Mouse (Mus musculus): ENCODE data around the gene Col6a4.

GRCm38 (mm10) chr9:106043921-106044503 lies 52.6 kb downstream of the Col6a4 start:
- TF ChIP-seq CTCF (IDR thresholded peaks at IDR 0.05; ENCODE audit: low read depth, low read length): no peak
- TF ChIP-seq POLR2A (IDR thresholded peaks at IDR 0.05; ENCODE audit: extremely low read depth, insufficient read depth, low read length): no peak

Data from liver, adult 2 months (tissue).